Mouse (Mus musculus): ENCODE data around the gene Cdc42bpg.
A peak's percentile ranks its signal among the peaks of the same experiment; 100 is the strongest.
"Not testable (repeated sequence)": the region's sequence is repeated elsewhere in the genome, so short reads cannot be mapped to it uniquely, and the experiment has no call there.

The Cdc42bpg gene

GRCm38 (mm10) chr19:6276426-6277421 lies 29.5 kb upstream of the Cdc42bpg start, which contains the start of gene Ehd1:
Gene Ehd1, plus strand, starts transcription at chr19:6276725.
- DNase-seq (ENCODE audit: low read depth, low spot score): peak; percentile 99

GRCm38 (mm10) chr19:6277661-6278438 lies 28.4 kb upstream of the Cdc42bpg start:
- peak; percentile 70 for DNase-seq (ENCODE audit: low read depth, low spot score)

GRCm38 (mm10) chr19:6278439-6279073 lies 27.7 kb upstream of the Cdc42bpg start:
- DNase-seq (ENCODE audit: low read depth, low spot score): peak; percentile 53

- no peak for DNase-seq (ENCODE audit: low read depth, low spot score)
These were observed 26.6 kb upstream of the Cdc42bpg start for GRCm38 (mm10) chr19:6279481-6280144.

GRCm38 (mm10) chr19:6280554-6280953 lies 25.7 kb upstream of the Cdc42bpg start:
- DNase-seq (ENCODE audit: low read depth, low spot score): no peak

- peak; percentile 82 for DNase-seq (ENCODE audit: low read depth, low spot score)
These were observed 24.9 kb upstream of the Cdc42bpg start for GRCm38 (mm10) chr19:6281122-6282020.

GRCm38 (mm10) chr19:6283001-6283400 lies 23.3 kb upstream of the Cdc42bpg start:
- no peak for DNase-seq (ENCODE audit: low read depth, low spot score)

- DNase-seq (ENCODE audit: low read depth, low spot score): no peak
These were observed 21.8 kb upstream of the Cdc42bpg start for GRCm38 (mm10) chr19:6284502-6284901.

- no peak for DNase-seq (ENCODE audit: low read depth, low spot score)
These were observed 21.0 kb upstream of the Cdc42bpg start for GRCm38 (mm10) chr19:6285226-6285625.

- DNase-seq (ENCODE audit: low read depth, low spot score): no peak
These were observed 20.4 kb upstream of the Cdc42bpg start for GRCm38 (mm10) chr19:6285632-6286433.

- DNase-seq (ENCODE audit: low read depth, low spot score): no peak
These were observed 19.5 kb upstream of the Cdc42bpg start for GRCm38 (mm10) chr19:6286434-6287401.

- DNase-seq (ENCODE audit: low read depth, low spot score): no peak
These were observed 17.9 kb upstream of the Cdc42bpg start for GRCm38 (mm10) chr19:6288236-6288894.

GRCm38 (mm10) chr19:6289696-6290238 lies 16.5 kb upstream of the Cdc42bpg start:
- DNase-seq (ENCODE audit: low read depth, low spot score): no peak

GRCm38 (mm10) chr19:6290720-6291116 lies 15.5 kb upstream of the Cdc42bpg start:
- not testable (repeated sequence) for DNase-seq (ENCODE audit: low read depth, low spot score)

- DNase-seq (ENCODE audit: low read depth, low spot score): no peak
These were observed 15.0 kb upstream of the Cdc42bpg start for GRCm38 (mm10) chr19:6291117-6291781.

- DNase-seq (ENCODE audit: low read depth, low spot score): no peak
These were observed 14.0 kb upstream of the Cdc42bpg start for GRCm38 (mm10) chr19:6292262-6292661.

GRCm38 (mm10) chr19:6294301-6294700 lies 12.0 kb upstream of the Cdc42bpg start:
- no peak for DNase-seq (ENCODE audit: low read depth, low spot score)

All from A20 (cell line).